Mouse (Mus musculus) brain, embryonic 14.5 days (tissue): ENCODE measurements around the gene Phf12. TPM values are rescaled to one million over a fixed set of nuclear protein-coding genes. Genes with fewer than 3 reads are reported as not detected.
"Not testable (repeated sequence)": the region's sequence is repeated elsewhere in the genome, so short reads cannot be mapped to it uniquely, and the experiment has no call there.

Experiments
- DNase-seq: peaks from one replicate; pipeline ENCODE4 v3.0.0-alpha.2; 2011; ENCODE audit warnings: low read depth
- CTCF ChIP-seq: fragments of 200-500 bp; IDR thresholded peaks from 2 replicates; pipeline ENCODE4 v1.5.1; 2012; ENCODE audit warnings: inconsistent platforms, mild to moderate bottlenecking, moderate library complexity, borderline replicate concordance; ENCODE audit not compliant: insufficient read depth, insufficient read length; ENCODE audit errors: extremely low read depth
- POLR2A ChIP-seq: fragments of 200-500 bp; IDR thresholded peaks from 2 replicates; pipeline ENCODE4 v1.6.1; 2012; ENCODE audit warnings: mild to moderate bottlenecking, inconsistent platforms, borderline replicate concordance; ENCODE audit not compliant: poor library complexity, insufficient read depth, insufficient read length, severe bottlenecking; ENCODE audit errors: extremely low read depth
- polyA plus RNA-seq: library from polyadenylated mRNA; depleted of rRNA; stranded (reverse); fragments of >200 nt; gene quantifications from 2 replicates; pipeline ENCODE4 v1.2.3, GENCODE M21; 2012

Gene Phf12
- polyA plus RNA-seq, 1 experiment, result 76.0 TPM

DNA sequence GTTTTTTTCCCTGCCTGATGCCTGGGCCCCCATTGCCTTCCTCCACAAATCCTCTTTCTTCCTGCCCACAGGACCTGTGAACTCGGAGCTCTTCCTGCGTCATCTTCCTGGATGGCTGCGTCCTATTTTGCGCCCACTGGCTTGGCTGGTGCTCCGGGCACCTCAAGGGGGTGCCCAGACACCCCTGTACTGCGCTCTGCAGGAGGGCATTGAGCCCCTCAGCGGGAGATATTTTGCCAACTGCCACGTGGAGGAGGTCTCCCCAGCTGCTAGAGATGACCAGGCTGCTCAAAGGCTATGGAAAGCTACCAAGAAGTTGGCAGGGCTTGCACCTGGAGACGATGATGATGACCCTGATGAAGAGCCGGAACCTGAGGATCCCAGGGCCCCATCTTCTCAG, 54.2 kb downstream of the Phf12 start:
- TF ChIP-seq CTCF, result no peak
- no peak for TF ChIP-seq POLR2A
- DNase-seq, result no peak

DNA sequence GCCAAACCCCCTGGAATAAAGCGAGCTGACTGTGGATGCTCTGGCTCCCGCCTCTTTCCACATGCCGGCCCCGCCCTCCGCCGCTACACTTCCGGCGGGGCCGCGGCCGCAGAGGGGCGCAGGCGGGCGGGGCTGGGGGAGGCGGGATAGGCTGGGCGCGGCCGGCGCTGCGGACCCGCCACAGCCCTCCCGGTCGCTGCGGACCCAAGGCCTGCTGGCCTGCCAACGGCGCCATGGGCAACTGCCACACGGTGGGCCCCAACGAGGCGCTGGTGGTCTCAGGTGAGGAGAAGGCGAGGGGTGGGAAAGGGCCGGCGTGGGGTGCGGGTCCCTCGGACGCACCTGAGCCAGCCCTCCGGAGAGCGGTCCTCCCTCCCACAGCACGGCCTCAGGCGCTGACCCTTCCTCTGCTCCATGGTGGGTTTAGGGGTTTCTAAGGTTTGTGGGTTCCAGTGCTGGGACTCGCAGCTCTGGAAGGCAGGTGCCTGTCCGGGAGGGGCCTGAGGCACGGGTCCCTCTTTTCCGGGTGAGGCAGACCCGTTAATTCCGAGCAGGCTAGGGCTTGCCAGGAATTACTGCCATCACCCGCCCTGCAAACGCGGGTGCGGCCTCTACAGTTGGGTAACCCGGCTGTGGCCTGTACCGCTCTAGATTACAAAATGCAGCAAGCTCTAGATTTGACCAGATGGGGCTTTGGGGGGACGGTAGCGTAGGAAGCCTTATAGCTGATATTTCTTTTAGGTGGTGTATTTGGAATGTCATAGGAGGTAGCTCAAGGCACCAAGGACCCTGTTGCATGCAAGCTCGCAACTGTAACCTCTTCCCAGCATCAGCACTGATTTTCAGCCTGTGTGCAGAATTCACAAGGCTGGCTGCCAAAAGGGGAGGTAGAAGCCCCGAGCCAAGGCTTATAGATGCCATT, 55.5 kb downstream of the Phf12 start, which contains the start of gene Flot2:
TSS of gene Flot2 (plus strand) at position 101 of the 922 bp plus-strand sequence.
- TF ChIP-seq POLR2A, result peak; percentile 88
- TF ChIP-seq CTCF, result no peak
- peak; percentile 75 for DNase-seq

DNA sequence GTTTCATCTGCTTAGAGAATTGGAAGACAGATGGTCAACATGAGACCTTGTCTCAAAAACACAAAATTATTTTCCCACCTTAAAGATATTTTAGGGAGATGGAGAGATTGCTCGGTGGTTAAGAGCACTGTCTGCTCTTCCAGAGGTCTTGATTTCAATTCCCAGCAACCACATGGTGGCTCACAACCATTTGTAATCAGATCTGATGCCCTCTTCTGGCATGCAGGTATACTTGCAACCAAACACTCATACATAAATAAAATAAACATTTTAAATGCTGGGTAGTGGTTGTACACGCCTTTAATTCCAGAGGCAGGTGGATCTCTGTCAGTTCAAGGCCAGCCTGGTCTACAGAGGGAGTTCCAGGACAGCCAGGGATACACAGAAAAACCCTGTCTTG, 58.3 kb downstream of the Phf12 start:
- no peak for DNase-seq
- TF ChIP-seq CTCF (peak; percentile 10; the same call in 1 of the 2 replicates), POLR2A (no peak)

DNA sequence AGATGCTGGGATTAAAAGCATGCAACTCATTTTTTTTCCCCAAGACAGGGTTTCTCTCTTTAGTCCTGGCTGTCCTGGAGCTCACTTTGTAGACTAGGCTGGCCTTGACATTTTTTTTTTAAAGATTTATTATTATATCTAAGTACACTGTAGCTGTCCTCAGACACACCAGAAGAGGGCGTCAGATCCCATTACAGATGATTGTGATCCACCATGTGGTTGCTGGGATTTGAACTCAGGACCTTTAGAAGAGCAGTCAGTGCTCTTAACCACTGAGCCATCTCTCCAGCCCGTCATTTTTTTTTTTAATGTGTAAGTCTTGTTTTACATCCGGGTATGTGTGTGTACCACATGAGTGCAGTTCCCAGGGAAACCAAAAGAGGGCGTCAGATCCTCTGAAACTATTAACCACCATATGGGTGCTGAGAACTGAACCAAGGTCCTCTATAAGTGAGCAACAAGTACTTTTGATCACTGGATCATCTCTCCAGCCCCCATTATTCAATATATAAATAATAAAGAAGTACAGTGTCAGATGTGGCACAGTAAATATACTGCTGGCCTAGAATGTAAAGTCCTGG, 59.8 kb downstream of the Phf12 start:
- not testable (repeated sequence) for DNase-seq

DNA sequence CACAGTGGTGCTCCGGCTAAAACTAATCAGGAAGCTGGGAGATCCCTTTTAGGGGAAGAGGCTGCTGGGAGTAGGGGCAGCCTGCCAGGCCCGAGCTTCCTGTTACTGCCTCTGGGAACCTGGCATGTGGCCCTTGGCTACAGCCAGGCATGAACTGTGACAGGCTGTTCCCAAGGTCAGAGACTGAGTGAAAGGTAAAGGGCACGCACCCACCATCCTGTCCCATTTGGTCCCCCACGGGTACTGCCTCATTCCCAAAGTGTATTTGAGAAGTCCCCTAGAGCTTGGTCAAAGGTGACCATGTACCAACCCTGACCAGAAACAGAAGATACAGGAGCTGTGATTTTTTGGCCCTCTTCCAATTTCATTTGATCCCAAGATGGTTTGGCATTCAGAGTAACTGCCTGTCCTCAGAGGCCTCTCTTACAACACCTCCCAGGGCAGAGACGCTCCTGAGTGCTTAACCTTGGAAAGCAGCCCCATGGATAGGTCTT, 62.3 kb downstream of the Phf12 start:
- no peak for TF ChIP-seq CTCF
- TF ChIP-seq POLR2A, result no peak

DNA sequence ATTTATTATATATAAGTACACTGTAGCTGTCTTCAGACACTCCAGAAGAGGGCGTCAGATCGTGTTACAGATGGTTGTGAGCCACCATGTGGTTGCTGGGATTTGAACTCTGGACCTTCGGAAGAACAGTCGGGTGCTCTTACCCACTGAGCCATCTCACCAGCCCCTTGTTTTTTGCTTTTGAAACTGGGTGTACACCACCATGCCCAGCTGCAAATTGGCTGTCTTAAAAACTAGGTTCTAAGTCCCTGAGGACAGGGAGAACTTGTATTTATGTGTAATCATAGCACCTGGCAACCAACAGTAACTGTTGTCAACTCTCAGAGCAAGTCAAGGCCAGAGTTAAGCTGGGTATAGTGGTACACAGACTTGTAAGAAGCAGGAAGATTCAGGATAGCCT, 66.1 kb downstream of the Phf12 start:
- DNase-seq, result not testable (repeated sequence)

More for the DNA sequence above, 62.3 kb downstream of the Phf12 start:
- peak; percentile 59 for DNase-seq

DNA sequence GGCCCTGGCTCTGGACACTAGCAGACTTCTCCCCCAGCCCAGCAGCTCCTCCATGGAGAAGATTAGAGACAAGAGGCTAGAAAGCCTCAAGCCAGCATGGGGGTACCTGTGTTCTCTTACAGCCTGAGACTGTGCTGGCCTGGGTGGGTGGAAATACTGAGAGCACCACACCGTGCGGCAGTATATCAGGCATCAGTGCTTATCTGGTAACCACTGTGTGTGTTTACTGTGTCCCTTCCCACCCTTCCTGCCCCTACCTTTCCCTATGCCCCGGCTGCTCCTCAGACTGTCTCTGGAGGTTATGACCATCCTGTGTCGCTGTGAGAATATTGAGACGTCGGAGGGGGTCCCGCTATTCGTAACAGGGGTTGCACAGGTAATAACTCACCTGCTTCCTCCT, 70.5 kb downstream of the Phf12 start:
- TF ChIP-seq POLR2A, result no peak
- TF ChIP-seq CTCF, result no peak
- no peak for DNase-seq

DNA sequence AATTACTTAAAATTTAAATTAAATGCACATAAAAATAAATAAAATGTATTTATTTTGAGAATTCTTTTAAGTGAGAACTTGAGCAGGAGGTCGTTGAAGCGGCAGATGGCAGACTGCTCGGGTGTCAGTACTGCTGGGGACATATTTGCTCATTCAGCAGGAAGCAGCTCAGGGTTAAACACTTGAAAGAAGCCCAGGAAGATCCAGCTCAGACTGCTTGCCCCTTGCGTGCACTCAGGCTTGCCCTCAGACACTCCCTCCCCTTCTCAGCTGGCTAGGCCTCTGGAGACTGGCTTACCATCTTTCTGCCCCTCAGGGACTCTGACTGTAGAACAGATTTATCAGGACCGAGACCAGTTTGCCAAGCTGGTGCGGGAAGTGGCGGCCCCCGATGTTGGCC, 74.4 kb downstream of the Phf12 start:
- no peak for TF ChIP-seq CTCF
- no peak for TF ChIP-seq POLR2A
- DNase-seq, result no peak

DNA sequence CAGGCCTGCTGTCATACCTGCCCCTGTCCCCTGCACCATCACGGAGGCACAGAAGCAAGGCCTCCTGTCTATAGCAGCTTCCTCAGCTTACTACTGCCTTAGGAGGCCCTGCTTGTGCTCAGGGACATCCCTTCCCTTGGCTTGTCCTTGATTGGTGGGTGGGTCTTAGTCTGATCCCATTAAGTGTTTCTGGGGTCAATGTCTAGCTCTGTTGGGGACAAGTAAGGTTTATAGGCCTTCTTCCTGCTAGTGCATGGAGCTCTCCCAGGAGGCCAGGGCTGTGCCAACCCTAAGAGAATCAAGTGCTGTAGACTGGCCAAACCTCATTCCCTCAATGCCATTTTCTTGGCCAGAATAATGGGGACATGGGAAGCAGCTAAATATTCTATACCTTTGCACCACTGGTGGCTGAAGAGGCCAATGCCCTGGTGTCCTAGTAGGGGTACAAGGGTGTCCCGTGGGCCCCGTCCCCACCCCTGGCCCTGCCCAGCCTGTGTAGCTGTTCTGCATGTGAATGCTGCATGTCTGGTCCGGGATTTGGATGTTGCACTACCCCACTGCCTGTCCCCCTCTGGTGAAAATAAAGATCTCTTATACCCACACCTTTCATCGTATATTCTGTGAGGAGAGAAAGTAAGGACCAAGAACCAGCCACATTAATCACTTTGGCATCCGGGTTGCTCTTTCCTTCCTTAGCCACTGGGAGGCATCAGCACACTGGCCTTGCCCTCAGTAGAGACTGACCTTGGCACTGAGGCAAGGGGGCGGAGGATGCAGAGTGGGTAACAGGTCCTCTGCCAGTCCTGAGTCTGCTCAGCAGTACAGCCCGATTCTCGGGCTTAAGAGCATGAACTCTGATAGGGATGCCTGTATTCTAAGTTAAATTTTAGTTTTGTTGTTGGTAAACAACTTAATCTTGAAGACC, 77.5 kb downstream of the Phf12 start:
- DNase-seq, result peak; percentile 83
- no peak for TF ChIP-seq POLR2A
- peak; percentile 83 for TF ChIP-seq CTCF

DNA sequence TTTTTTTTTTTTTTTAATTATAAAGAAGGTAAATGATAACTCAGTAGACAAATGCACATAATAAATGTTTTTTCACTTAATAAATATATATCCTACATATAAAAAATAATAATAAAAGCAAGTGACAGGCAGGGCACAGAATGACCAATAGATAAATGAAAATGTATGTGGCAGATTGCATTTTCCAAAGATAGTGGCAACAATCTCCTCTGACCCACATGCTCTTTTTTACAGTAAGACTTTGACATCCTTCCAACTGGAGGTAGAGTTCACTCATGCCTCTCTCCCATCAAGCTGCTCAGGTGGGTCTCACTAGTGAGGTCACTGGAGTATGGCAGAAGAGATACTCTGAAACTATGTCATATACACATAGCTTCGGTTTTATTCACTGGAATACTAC, 80.0 kb downstream of the Phf12 start:
- TF ChIP-seq POLR2A, result no peak
- TF ChIP-seq CTCF, result no peak
- DNase-seq, result no peak

DNA sequence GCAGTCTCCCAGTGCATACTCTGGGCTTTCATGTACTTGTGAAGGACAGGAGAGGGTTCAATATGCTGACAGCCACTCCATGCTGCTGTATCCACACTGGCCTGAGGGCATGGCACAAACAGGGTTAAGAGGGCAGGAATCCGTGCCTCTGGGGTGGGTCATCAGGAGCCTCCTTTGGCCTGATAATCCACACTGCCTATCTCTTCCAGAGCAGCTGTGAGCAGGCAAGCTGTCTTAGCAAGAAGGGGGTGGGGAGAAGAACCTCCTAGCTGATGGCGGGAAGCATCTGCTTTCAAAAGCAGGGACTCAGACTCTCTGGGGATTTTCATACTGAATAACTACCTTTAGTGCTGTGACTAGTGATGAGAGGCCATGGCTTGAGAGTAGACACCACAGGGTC, 83.4 kb downstream of the Phf12 start:
- no peak for TF ChIP-seq CTCF
- no peak for DNase-seq
